Mouse (Mus musculus): Measurements from ENCODE around the gene Arhgap28. TPM values are rescaled to one million over a fixed set of nuclear protein-coding genes. Genes with fewer than 3 reads are reported as not detected.
A peak's percentile ranks its signal among the peaks of the same experiment; 100 is the strongest.

The Arhgap28 gene
- 16.5 and 20.7 TPM in 2 replicates for polyA plus RNA-seq (2014; fragmentation: Nextera tagmentation; extraction: Ambion mirVana)

DNA sequence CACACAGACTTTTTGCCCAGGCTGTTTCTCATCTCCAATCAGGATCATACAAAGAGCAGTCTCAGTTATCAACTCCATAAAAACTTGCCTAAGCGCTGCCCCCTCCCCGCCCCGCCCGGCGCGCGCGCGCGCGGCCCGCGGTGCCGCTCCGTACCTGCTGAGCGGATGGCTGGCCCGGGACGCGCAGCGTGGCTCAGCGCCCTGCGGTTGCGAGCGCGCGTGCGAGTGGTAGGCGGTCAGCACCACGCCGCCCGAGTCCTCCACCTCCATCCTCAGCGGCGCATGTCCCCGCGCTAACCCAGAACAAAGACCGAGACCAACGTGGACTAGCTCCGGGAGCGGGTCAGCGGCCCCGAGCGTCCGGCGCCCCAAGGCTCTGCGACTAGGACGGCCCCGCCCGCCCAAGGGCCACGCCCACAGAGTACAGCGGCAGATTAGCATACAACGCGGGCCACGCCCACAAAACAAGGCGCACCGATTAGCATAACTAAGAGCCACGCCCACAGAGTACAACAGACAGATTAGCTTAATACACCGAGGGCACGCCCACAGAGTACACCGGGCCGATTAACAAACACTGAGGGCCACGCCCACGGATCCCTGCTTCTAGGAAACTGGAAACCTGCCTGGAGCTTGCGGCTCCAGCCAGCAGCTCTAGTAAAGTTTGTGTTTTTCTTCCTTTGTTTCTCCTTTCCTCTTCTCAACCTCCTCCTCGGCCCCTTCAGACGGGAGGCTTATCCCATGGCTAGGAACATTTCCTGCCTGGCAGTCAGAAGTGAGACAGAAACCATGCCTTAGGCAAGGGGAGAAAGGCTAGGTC is at the start of gene Arhgap28:
TSS of gene Arhgap28 (minus strand) at position 380 of the 820 bp plus-strand sequence.
- Histone ChIP-seq H3K27ac (ENCODE audit: low read depth, low read length) (peak within 1 kb of the TSS; percentile 78), H3K9me3 (ENCODE audit: control insufficient read depth, low read length) (no peaks in the 10 kb centered on the region), H3K4me2 (peak within 1 kb of the TSS; percentile 89), H3K36me3 (ENCODE audit: control insufficient read depth, insufficient read depth, low read length) (no peaks in the 10 kb centered on the region), H3K9ac (ENCODE audit: low read depth, low read length) (peak within 1 kb of the TSS; percentile 58), H3K4me3 (ENCODE audit: low read depth, low read length) (peak within 1 kb of the TSS; percentile 71), H3K27me3 (replicated peaks; ENCODE audit: control insufficient read depth, insufficient read depth, low read length) (no peaks in the 10 kb centered on the region), H3K4me1 (replicated peaks; ENCODE audit: control insufficient read depth, insufficient read depth, low read length) (peaks cover 2% of the 10 kb centered on the region; the same call in 1 of the 2 replicates)
- ATAC-seq (replicated peaks; ENCODE audit: low FRiP score) (peak; percentile 94), DNase-seq (ENCODE audit: low spot score) (peak; percentile 87)
- under 1% methylated on average over 65 of the region's 65 CpGs for WGBS

DNA sequence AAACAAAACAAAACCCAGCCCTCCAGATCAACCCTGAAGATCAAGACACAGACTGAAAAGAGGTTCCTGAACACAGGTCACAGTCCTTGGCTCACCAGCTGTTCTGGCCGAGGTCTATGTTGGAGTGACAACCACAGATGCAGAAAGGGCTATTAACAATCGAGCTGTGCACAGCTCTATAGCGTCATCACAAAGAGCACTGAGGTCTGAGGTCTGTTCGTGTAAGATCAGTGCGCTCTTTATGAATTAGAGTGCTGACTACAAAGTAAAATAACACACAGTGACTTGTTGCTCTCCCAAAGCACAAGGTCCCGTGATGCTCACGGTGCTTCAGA is 42.4 kb upstream of the Arhgap28 start:
- ATAC-seq (replicated peaks; ENCODE audit: low FRiP score) = no peak
- 78% methylated on average over 7 of the region's 7 CpGs for WGBS

DNA sequence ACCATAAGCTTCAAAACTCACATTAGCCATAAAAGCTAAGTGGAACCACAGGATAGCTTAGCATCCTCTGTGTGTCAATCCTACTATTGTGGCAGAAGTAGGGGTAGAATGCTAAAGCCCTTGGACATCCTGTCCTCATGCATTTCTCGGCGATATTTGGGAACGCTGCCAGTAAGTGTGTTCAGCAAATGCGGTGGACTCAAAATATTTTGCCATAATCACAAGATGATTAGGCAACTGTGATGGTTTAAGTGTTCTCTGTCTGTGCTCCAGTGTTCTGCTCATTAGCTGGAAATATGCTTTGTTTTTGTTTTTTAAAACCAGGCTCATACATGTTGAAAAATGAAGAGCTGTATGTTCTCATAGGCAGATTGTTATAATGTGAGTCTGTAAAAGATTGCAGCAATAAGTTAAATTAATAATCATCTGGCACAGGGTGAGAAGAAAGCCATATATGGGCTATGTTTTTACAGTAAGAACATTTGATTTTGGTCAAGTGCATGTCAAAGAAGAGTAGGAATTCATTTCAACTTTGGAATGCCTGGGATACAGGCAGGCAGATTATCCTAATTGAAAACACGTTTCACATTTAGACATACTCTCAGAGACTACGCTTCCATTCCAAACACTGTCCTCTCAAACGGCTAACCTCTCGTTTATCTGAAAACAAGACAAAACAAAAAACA is 41.9 kb upstream of the Arhgap28 start:
- no peak overlapping the region for H3K9ac ChIP-seq (ENCODE audit: low read depth, low read length)
- H3K9me3 ChIP-seq (ENCODE audit: control insufficient read depth, low read length) = no peaks in the 10 kb centered on the region
- no peak overlapping the region for H3K4me2 ChIP-seq
- H3K27ac ChIP-seq (ENCODE audit: low read depth, low read length) = no peak overlapping the region
- peak; percentile 1 for DNase-seq (ENCODE audit: low spot score)
- H3K36me3 ChIP-seq (ENCODE audit: control insufficient read depth, insufficient read depth, low read length) = no peaks in the 10 kb centered on the region
- H3K4me3 ChIP-seq (ENCODE audit: low read depth, low read length) = no peak overlapping the region
- no peaks in the 10 kb centered on the region for H3K4me1 ChIP-seq (replicated peaks; ENCODE audit: control insufficient read depth, insufficient read depth, low read length)
- no peaks in the 10 kb centered on the region for H3K27me3 ChIP-seq (replicated peaks; ENCODE audit: control insufficient read depth, insufficient read depth, low read length)
- ATAC-seq (replicated peaks; ENCODE audit: low FRiP score) = no peak
- 77% methylated on average over 8 of the region's 8 CpGs for WGBS

More for the DNA sequence above, 42.4 kb upstream of the Arhgap28 start:
- H3K4me3 ChIP-seq (ENCODE audit: low read depth, low read length) = no peak overlapping the region
- no peaks in the 10 kb centered on the region for H3K27me3 ChIP-seq (replicated peaks; ENCODE audit: control insufficient read depth, insufficient read depth, low read length)
- no peak overlapping the region for H3K9ac ChIP-seq (ENCODE audit: low read depth, low read length)
- no peaks in the 10 kb centered on the region for H3K36me3 ChIP-seq (ENCODE audit: control insufficient read depth, insufficient read depth, low read length)
- H3K9me3 ChIP-seq (ENCODE audit: control insufficient read depth, low read length) = no peaks in the 10 kb centered on the region
- no peak overlapping the region for H3K27ac ChIP-seq (ENCODE audit: low read depth, low read length)
- peak; percentile 25 for DNase-seq (ENCODE audit: low spot score)
- H3K4me2 ChIP-seq = no peak overlapping the region
- H3K4me1 ChIP-seq (replicated peaks; ENCODE audit: control insufficient read depth, insufficient read depth, low read length) = no peaks in the 10 kb centered on the region

DNA sequence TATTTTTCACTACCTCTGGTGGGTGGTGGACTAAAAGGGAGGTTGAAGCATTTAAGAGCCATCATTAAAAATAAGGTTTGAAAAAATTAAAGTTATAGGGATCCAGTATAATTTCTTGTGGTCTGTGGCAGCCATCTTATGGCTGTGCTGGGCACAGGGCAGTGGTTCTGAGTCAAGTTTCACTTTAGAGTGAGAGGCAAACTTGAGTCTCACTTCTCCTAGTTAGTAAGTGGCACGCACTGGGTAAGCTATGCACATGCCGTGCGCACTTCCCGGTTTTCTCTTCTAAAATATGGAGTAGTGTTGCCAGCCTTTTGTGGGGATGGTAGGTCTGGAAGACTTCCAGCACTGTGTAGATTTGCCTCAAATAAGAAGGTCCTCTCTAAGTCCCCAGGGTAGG is 38.5 kb upstream of the Arhgap28 start:
- Histone ChIP-seq H3K36me3 (ENCODE audit: control insufficient read depth, insufficient read depth, low read length) (no peaks in the 10 kb centered on the region), H3K4me3 (ENCODE audit: low read depth, low read length) (no peak overlapping the region), H3K27ac (ENCODE audit: low read depth, low read length) (no peak overlapping the region), H3K9me3 (ENCODE audit: control insufficient read depth, low read length) (no peaks in the 10 kb centered on the region), H3K4me2 (no peak overlapping the region), H3K27me3 (replicated peaks; ENCODE audit: control insufficient read depth, insufficient read depth, low read length) (no peaks in the 10 kb centered on the region), H3K9ac (ENCODE audit: low read depth, low read length) (no peak overlapping the region), H3K4me1 (replicated peaks; ENCODE audit: control insufficient read depth, insufficient read depth, low read length) (no peaks in the 10 kb centered on the region)
- no peak for DNase-seq (ENCODE audit: low spot score)
- 90% methylated on average over 4 of the region's 4 CpGs for WGBS
- ATAC-seq (replicated peaks; ENCODE audit: low FRiP score) = no peak

DNA sequence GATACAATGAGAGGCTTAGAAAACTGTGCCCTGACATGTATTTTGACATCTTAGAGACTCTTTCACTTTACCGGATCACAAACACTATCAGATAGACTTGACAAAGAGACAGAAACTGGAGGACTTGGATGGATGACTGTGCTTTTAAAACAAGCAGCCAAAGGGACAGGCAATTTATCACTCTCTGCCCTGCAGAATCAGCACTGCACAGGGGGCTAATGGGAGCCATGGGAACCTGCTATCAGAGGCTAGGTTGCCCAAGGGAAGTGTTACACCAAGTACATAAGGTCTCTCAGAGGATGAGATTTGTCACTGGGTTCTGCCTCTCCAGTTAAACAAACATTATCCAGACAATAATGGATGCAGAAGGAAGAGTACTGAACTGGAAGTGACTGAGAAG is 33.1 kb upstream of the Arhgap28 start:
- Histone ChIP-seq H3K9ac (ENCODE audit: low read depth, low read length) (no peak overlapping the region), H3K36me3 (ENCODE audit: control insufficient read depth, insufficient read depth, low read length) (no peaks in the 10 kb centered on the region), H3K4me3 (ENCODE audit: low read depth, low read length) (no peak overlapping the region), H3K27ac (ENCODE audit: low read depth, low read length) (no peak overlapping the region), H3K4me1 (replicated peaks; ENCODE audit: control insufficient read depth, insufficient read depth, low read length) (no peaks in the 10 kb centered on the region), H3K27me3 (replicated peaks; ENCODE audit: control insufficient read depth, insufficient read depth, low read length) (no peaks in the 10 kb centered on the region), H3K4me2 (no peak overlapping the region), H3K9me3 (ENCODE audit: control insufficient read depth, low read length) (no peaks in the 10 kb centered on the region)
- DNase-seq (ENCODE audit: low spot score) = no peak
- 64% methylated on average over 1 of the region's 1 CpGs for WGBS
- no peak for ATAC-seq (replicated peaks; ENCODE audit: low FRiP score)

DNA sequence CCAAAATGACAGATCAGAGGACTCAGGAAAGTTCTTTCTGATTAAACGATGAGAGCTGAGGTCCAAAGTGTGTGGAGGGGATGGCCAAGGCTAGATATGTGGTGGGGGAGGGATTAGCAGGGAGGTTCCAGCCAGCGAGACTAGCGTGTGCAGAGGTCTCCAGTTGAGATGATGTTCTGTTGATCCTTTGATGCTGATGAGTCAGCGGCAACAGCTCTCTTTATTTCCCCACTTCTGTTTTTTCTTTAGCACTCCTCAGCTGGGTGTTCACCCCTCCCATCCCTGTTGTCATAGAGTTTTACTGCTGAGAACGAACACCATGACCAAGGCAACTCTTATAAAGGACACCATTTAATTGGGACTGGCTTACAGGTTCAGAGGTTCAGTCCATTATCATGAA is 25.6 kb upstream of the Arhgap28 start:
- H3K4me2 ChIP-seq = no peak overlapping the region
- ATAC-seq (replicated peaks; ENCODE audit: low FRiP score) = no peak
- 67% methylated on average over 5 of the region's 5 CpGs for WGBS
- DNase-seq (ENCODE audit: low spot score) = no peak
- H3K27ac ChIP-seq (ENCODE audit: low read depth, low read length) = no peak overlapping the region
- H3K4me1 ChIP-seq (replicated peaks; ENCODE audit: control insufficient read depth, insufficient read depth, low read length) = no peaks in the 10 kb centered on the region
- no peaks in the 10 kb centered on the region for H3K36me3 ChIP-seq (ENCODE audit: control insufficient read depth, insufficient read depth, low read length)
- no peaks in the 10 kb centered on the region for H3K27me3 ChIP-seq (replicated peaks; ENCODE audit: control insufficient read depth, insufficient read depth, low read length)
- H3K4me3 ChIP-seq (ENCODE audit: low read depth, low read length) = no peak overlapping the region
- no peaks in the 10 kb centered on the region for H3K9me3 ChIP-seq (ENCODE audit: control insufficient read depth, low read length)
- no peak overlapping the region for H3K9ac ChIP-seq (ENCODE audit: low read depth, low read length)

DNA sequence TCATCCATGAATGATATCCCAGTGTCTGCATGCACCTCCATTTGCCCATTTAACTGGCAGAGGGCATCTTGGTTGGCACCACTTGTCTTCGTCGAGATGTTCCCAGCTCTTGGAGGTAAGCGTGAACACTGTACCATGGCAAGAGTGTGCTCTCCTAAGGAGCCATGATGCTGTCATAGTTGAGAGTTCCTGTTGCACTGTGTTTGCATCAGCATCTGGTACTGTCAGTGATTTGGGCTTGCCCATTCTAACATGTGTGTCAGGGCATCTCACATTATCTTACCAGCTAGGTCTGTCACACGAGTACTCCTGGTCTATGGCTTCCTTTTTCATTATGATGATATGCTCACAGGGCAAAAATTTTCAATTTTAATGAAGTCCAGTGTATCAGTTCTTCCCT is 24.6 kb upstream of the Arhgap28 start:
- Histone ChIP-seq H3K27me3 (replicated peaks; ENCODE audit: control insufficient read depth, insufficient read depth, low read length) (no peaks in the 10 kb centered on the region), H3K36me3 (ENCODE audit: control insufficient read depth, insufficient read depth, low read length) (no peaks in the 10 kb centered on the region), H3K27ac (ENCODE audit: low read depth, low read length) (no peak overlapping the region), H3K4me2 (no peak overlapping the region), H3K4me1 (replicated peaks; ENCODE audit: control insufficient read depth, insufficient read depth, low read length) (no peaks in the 10 kb centered on the region), H3K9me3 (ENCODE audit: control insufficient read depth, low read length) (no peaks in the 10 kb centered on the region), H3K9ac (ENCODE audit: low read depth, low read length) (no peak overlapping the region), H3K4me3 (ENCODE audit: low read depth, low read length) (no peak overlapping the region)
- ATAC-seq (replicated peaks; ENCODE audit: low FRiP score) = no peak
- DNase-seq (ENCODE audit: low spot score) = no peak
- 83% methylated on average over 4 of the region's 4 CpGs for WGBS

DNA sequence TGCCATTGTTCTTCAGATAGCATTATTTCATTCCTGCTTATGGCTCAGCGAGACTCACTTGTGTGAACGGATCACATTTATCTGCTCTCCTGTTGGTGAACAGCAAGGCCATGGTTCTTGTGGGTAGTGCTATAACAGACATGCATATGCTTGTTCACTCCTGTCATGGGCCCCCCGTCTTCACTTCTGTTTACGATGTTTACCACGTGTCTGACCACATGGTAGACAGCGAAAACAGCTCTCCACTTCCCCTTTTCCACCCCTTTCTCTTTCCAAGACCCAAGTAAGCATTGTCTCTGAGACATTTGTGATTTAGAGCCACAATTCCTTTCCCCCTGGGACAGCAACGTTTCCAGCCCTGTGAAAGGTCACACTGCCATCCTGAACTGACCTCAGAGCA is 20.4 kb upstream of the Arhgap28 start:
- no peaks in the 10 kb centered on the region for H3K36me3 ChIP-seq (ENCODE audit: control insufficient read depth, insufficient read depth, low read length)
- WGBS = 47% methylated on average over 7 of the region's 7 CpGs

More for the DNA sequence above, 20.4 kb upstream of the Arhgap28 start:
- Histone ChIP-seq H3K9me3 (ENCODE audit: control insufficient read depth, low read length) (no peaks in the 10 kb centered on the region), H3K4me1 (replicated peaks; ENCODE audit: control insufficient read depth, insufficient read depth, low read length) (no peaks in the 10 kb centered on the region), H3K4me3 (ENCODE audit: low read depth, low read length) (no peak overlapping the region), H3K27me3 (replicated peaks; ENCODE audit: control insufficient read depth, insufficient read depth, low read length) (no peaks in the 10 kb centered on the region), H3K4me2 (no peak overlapping the region), H3K9ac (ENCODE audit: low read depth, low read length) (no peak overlapping the region), H3K27ac (ENCODE audit: low read depth, low read length) (no peak overlapping the region)
- DNase-seq (ENCODE audit: low spot score) = no peak
- ATAC-seq (replicated peaks; ENCODE audit: low FRiP score) = no peak

All from liver, embryonic 11.5 days (tissue).